Mouse (Mus musculus): ENCODE data around the gene Olfr573-ps1.

- TF ChIP-seq POLR2A (IDR thresholded peaks at IDR 0.05; ENCODE audit: low read depth, low read length) (no peak), CTCF (conservative IDR thresholded peaks at IDR 0.05; ENCODE audit: insufficient read depth, insufficient read length, low read depth, low read length) (no peak)
Observed at GRCm38 (mm10) chr7:102958137-102958536, 15.8 kb upstream of the Olfr573-ps1 start.
